Mouse (Mus musculus) frontal cortex, postnatal 36 days (tissue): ENCODE measurements at regions not wholly inside any gene's neighbourhood (a gene's known extent, or its start where the extent isn't known, plus 50 kb on each side); places are given as distances from the start of the nearest gene placed in this dataset.
A peak's percentile ranks its signal among the peaks of the same experiment; 100 is the strongest.

Experiments used
- DNase-seq, 2 experiments: peaks; one replicate each; pipeline ENCODE4 v3.0.0; 2022; ENCODE audit warnings: low spot score in 2 of 2

GRCm38 (mm10) chr13:78717686-78718431 is 518.3 kb upstream of the Nr2f1 start:
- DNase-seq: no peak

- DNase-seq: no peak
Measured at GRCm38 (mm10) chr13:78717159-78717558, 517.6 kb upstream of the Nr2f1 start.

GRCm38 (mm10) chr13:78704693-78705092 is 505.1 kb upstream of the Nr2f1 start:
- no peak for DNase-seq

GRCm38 (mm10) chr13:78697814-78698519 is 498.4 kb upstream of the Nr2f1 start:
- DNase-seq: peak; percentile 2 to 3

- no peak for DNase-seq
Measured at GRCm38 (mm10) chr13:78679255-78679895, 479.8 kb upstream of the Nr2f1 start.

GRCm38 (mm10) chr13:78678241-78678640 is 478.7 kb upstream of the Nr2f1 start:
- no peak for DNase-seq

GRCm38 (mm10) chr13:78658285-78658684 is 458.7 kb upstream of the Nr2f1 start:
- DNase-seq: peak; percentile 49 to 80

GRCm38 (mm10) chr13:78656766-78657165 is 457.2 kb upstream of the Nr2f1 start:
- peak in 1 of 2 experiments; percentile 54 for DNase-seq

GRCm38 (mm10) chr13:78656196-78656595 is 456.6 kb upstream of the Nr2f1 start:
- peak in 1 of 2 experiments; percentile 54 for DNase-seq

GRCm38 (mm10) chr13:78650824-78651223 is 451.3 kb upstream of the Nr2f1 start:
- DNase-seq: no peak

- no peak for DNase-seq
Measured at GRCm38 (mm10) chr13:78644556-78644955, 445.0 kb upstream of the Nr2f1 start.

GRCm38 (mm10) chr13:78643023-78643422 is 443.5 kb upstream of the Nr2f1 start:
- DNase-seq: no peak

GRCm38 (mm10) chr13:78642443-78642729 is 442.8 kb upstream of the Nr2f1 start:
- no peak for DNase-seq

- no peak for DNase-seq
Measured at GRCm38 (mm10) chr13:78641687-78642442, 442.3 kb upstream of the Nr2f1 start.

GRCm38 (mm10) chr13:78640340-78640739 is 440.8 kb upstream of the Nr2f1 start:
- no peak for DNase-seq

- no peak for DNase-seq
Measured at GRCm38 (mm10) chr13:78638462-78638861, 438.9 kb upstream of the Nr2f1 start.

GRCm38 (mm10) chr13:78631609-78632008 is 432.1 kb upstream of the Nr2f1 start:
- no peak for DNase-seq

- DNase-seq: no peak
Measured at GRCm38 (mm10) chr13:78629041-78629727, 429.6 kb upstream of the Nr2f1 start.

GRCm38 (mm10) chr13:78623652-78624051 is 424.1 kb upstream of the Nr2f1 start:
- DNase-seq: no peak

GRCm38 (mm10) chr13:78602861-78603211 is 403.3 kb upstream of the Nr2f1 start:
- DNase-seq: no peak

- DNase-seq: no peak
Measured at GRCm38 (mm10) chr13:78602211-78602860, 402.8 kb upstream of the Nr2f1 start.
